Mouse (Mus musculus) neutrophil, adult 5-6 weeks (primary cell): ENCODE results near the gene Gfra1. TPM values are rescaled to one million over a fixed set of nuclear protein-coding genes. Genes with fewer than 3 reads are reported as not detected.

ENCODE experiments used
- ATAC-seq: fragments of 151-379, 151-347 bp; 2 replicates; pipeline ENCODE4 v1.8.0; 2017; ENCODE audit warnings: mild to moderate bottlenecking, moderate TSS enrichment; ENCODE audit not compliant: insufficient number of reproducible peaks, poor library complexity, low FRiP score, severe bottlenecking; ENCODE audit errors: extremely low read depth
- total RNA-seq: library from RNA; stranded (forward); fragments of 200-1000 nt; gene quantifications from 2 replicates; pipeline ENCODE4 v1.2.3, GENCODE M21; 2017

The Gfra1 gene
- total RNA-seq, 1 experiment from 2014 or later, result not detected

DNA sequence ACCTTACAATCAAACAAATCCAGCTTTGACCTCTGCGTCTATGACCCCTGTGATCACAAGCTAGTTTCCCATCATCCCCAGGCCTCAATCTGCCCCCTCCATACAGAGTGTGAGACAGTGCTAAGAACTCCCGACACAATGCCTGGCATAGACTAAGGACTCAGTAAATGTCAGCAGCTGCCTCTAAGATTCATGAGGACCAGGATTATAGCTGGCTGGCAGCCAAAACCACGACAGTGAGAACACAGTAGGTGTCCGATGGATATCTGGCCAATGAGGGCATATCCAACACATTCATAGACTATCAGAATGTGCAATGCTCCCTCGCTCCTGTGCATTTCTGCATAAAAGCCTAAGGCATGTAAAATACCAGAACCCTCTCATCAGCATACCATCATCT lies 5.0 kb downstream of the Gfra1 start:
- no peak for ATAC-seq

DNA sequence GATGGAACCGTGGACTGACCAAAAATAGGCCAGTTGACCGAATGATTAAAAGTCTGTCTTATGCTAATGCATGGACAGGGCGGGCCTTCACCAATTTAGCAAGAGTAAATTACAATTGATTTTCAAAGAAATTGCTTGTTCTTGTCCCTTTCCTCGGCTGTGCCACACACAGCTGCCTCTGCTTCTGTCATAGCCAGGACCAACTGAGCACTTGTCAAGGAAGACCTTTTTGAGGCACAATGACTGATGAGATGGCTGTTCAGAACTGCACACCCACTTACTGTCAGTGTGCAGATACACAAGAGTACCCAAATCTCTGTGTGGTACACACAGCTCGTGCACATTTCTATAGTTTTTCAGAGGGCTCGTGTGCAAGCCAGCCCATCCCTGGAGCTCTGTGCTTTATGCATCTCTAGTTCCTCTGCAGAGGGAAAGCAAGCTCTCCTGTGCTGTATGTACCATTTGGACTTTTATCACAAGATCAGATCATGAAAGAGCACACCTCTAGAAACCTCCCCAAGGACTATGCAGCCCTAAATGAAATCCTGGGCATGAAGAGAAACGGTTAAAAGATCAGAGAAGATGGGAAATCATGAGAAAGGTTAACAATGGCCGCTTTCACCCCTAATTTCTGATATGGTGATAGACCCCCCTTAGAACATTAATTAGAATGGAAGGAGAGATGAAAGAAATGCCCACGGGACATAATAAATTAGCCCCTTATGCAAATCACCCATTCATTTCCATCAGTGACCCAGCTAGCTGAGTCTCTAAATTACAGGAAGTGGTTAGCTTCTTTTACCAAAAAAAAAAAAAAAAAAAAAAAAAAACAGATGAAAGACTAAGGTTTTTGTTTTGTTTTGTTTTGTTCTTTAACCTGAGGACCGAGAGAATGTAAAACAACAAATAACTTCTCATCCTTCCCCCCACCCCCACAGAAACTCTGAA lies 12.7 kb downstream of the Gfra1 start:
- no peak for ATAC-seq

DNA sequence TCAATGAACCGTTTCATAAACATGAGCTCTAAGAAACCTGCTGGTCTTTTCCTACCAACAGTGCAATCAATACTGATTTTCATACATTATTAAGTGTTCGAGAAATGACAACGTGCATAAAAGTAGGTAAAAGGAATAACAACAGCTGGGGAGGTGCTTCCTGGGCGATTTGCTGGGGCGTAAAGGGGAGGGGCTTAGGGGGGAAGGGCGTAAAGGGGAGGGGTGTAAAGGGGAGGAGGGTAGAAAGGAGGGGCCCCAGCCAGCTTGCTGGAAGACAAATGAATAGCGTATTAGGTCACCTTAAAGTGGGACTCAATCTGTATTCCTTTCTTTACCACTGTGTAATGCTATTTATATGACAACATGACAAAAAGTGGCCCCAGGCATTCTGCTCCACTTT lies 13.9 kb downstream of the Gfra1 start:
- ATAC-seq, result no peak

GRCm38 (mm10) chr19:58441246-58441645 lies 14.5 kb downstream of the Gfra1 start:
- no peak for ATAC-seq

GRCm38 (mm10) chr19:58438762-58439161 lies 16.9 kb downstream of the Gfra1 start:
- no peak for ATAC-seq

GRCm38 (mm10) chr19:58437441-58438071 lies 18.2 kb downstream of the Gfra1 start:
- no peak for ATAC-seq

- ATAC-seq, result no peak
Observed at GRCm38 (mm10) chr19:58436874-58437273, 18.8 kb downstream of the Gfra1 start.

DNA sequence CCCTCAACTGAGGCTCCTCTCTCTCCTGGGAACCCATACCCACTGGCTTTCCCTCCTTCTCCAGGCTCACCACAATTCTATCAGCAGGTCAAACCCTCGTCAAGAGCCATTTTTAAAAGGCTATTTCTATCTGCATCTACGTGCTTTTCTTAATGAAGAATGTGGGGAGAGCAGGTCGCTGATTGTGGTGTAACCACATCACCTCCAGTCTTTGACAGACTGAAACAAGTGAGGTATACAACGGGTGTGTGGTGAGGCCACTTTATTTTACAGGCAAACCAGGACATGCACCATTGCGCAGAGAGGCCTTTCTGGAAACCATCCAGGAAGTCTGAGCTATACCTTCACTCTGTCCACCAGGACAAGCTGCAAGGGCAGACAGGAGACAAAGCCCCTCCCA lies 19.8 kb downstream of the Gfra1 start:
- no peak for ATAC-seq

DNA sequence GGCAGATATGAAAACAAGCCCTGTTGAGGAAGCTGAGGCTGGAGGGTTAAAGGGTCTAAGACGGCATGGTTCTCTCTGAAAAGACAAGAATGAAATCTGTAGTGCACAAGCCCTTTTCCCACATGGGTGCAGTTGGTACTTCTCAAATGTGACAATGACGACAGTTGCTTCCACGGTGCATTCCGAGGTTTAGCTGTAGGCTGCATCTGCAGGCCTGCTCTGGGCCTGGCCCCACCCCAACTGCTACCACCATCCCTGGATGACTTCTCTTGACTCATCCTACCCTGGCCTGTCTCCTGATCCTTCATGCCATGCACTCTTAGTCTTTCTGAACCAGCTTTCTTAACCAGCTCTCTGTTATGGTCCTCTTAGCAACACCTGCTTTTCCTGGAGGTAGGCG lies 22.9 kb downstream of the Gfra1 start:
- no peak for ATAC-seq

- ATAC-seq, result no peak
Observed at GRCm38 (mm10) chr19:58428546-58428945, 27.2 kb downstream of the Gfra1 start.

DNA sequence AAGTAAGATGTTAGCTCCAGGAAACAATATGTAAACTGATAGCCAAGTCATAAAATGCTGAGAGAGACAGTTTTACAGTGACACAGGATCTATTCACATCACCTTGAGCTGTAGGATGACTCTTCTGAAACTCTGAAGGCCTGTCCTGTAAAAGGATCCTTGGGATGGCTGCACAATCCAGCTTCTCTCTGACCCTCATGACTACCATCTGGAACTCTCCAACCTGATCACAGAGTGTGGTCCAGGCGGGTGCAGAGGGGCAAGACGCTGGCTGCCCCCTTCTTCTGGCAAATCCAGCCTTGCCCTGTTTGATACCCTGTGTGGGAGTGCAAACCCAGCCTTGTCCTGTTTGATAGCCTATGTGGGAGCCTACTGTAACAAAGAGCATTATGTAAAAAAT lies 28.4 kb downstream of the Gfra1 start:
- no peak for ATAC-seq

DNA sequence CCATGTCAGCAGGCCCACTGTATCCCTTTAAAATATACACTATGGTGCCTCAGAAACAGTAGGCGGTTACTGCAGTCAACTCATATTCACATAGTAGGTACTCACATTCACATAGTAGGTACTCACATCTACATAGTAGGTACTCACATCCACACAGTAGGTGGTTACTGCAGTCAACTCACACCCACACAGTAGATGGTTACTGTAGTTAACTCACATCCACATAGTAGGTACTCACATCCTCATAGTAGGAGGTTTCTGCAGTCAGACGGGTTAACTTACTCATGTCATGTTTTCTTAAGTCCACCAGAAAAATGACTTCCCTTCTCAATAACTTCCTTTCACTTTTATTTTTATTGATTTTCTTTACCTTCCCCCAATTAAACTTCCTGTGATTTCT lies 30.8 kb downstream of the Gfra1 start:
- ATAC-seq, result no peak

DNA sequence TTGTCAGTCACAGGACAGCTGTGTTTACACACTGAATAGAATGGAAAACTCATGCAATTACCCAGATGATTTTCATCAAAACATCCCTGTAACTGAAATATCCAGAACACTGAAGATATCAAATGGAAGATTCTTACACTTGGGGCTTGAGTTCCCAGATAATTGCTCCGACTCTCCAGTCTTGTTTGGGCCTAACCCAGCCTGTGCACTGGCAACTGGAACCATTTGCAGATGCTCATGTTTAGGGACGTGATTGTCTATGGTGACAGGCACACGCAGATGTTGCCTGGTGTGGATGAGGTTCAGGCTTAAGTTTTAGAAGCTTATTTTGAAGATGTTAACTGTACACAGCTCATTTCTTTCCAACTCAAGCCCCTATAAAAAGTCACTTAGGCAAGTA lies 31.5 kb downstream of the Gfra1 start:
- no peak for ATAC-seq

DNA sequence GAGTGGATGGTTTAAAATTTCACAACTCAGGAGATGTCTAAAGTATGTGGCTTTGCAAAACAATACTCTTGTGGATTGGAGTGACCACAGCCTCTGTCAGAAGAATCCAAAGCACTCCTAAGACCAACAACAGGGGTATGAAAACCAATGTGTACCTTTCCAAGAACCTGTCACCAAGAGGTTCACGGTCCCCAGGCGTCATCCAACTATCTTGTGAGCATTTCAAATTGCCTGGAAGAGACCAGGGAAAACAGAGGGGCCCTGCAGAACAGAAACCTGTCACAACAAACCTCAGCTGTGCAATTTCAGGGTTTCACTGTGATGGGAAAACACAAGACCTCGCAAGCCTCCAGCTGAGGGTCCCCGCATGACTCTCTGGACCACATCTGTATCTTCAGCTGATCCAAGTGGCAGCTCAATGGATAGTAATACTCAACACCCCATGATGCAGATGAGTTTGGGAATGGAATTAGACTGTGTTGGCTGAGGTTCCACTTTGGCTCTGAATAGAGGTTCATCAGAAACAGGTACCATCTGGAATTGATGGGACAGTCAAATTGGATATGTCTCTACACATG lies 32.7 kb downstream of the Gfra1 start:
- no peak for ATAC-seq

GRCm38 (mm10) chr19:58419685-58420084 lies 36.0 kb downstream of the Gfra1 start:
- no peak for ATAC-seq

GRCm38 (mm10) chr19:58419278-58419677 lies 36.4 kb downstream of the Gfra1 start:
- ATAC-seq, result no peak

- ATAC-seq, result no peak
Observed at GRCm38 (mm10) chr19:58415173-58415572, 40.5 kb downstream of the Gfra1 start.

GRCm38 (mm10) chr19:58414733-58415132 lies 41.0 kb downstream of the Gfra1 start:
- ATAC-seq, result no peak

DNA sequence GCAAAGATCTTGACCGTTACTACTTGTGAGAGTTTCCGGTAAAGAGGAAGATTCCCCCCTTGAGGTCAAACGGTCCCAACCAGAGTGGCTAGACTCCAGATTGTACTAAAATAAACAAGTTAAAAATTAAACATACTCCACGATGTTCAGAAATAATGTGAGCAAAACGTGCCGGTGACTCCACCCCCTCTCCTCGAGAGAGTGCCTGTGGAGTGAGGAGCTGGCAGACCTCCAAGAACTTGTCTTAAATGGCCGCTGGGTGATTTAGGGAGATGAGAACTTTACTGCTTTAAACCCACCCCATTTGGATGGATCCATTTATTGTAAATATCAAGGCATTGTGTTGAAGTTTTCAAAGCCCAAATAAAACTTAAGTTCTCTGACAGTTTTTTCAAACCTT lies 42.4 kb downstream of the Gfra1 start:
- no peak for ATAC-seq

DNA sequence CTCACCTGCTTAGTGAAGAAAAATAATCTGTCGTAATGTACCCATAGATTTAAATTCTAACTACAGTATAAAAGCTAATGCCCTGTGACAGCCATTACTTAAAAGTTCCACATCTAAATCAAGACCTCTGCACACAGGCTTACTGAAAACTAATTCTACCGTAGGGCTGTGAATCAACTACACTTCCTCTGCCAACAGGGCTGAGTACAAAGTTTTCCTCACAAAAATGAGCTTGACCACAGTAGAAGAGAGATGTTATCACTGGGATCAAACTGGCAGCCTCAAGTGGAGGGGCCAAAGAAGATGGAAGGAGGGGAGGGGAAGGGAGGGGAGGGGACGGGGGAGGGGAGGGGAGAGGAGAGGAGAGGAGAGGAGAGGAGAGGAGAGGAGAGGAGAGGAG lies 42.9 kb downstream of the Gfra1 start:
- ATAC-seq, result no peak
